Mouse (Mus musculus) G1E (cell line): ENCODE measurements at regions not wholly inside any gene's neighbourhood (a gene's known extent, or its start where the extent isn't known, plus 50 kb on each side); places are given as distances from the start of the nearest gene placed in this dataset.

Experiments
- CTCF ChIP-seq: IDR thresholded peaks from 2 replicates; pipeline ENCODE4 v1.5.1; 2012; ENCODE audit warnings: low read depth, low read length, inconsistent platforms, mixed read lengths
- GATA1 ChIP-seq: IDR thresholded peaks from 2 replicates; pipeline ENCODE4 v1.6.1; 2012; ENCODE audit warnings: borderline replicate concordance, low read length, inconsistent platforms, mixed read lengths
- GATA2 ChIP-seq: IDR thresholded peaks from 2 replicates; pipeline ENCODE4 v1.6.1; 2012; ENCODE audit warnings: low read depth, low read length, inconsistent platforms, borderline replicate concordance
- POLR2AphosphoS5 ChIP-seq: IDR thresholded peaks from 2 replicates; pipeline ENCODE4 v1.6.1; 2012; ENCODE audit warnings: low read depth, low read length, inconsistent platforms; ENCODE audit not compliant: insufficient replicate concordance
- TAL1 ChIP-seq: conservative IDR thresholded peaks from 2 replicates; pipeline ENCODE4 v1.6.1; 2012; ENCODE audit warnings: low read depth, low read length, inconsistent platforms, mixed read lengths

DNA sequence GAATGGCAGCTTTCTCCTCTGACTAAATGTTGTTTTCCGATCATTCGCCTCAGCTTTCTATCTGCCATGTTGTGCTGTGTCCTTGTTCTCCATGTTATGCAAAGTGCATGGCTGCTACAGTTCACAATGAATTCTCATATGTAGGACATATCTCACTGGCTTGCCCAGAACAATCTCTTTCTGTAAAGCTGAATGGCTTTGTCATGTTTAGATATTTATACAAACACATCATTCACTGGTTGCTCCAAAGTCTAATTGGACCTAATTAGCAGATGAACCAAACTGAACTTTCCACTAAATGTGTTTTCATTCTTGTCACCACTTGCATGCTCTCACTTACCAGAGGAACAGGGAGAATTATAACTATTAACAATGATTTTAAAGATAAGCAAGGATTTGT lies 301.2 kb upstream of the 4933412E24Rik start:
- TF ChIP-seq CTCF (no peak), GATA1 (no peak), TAL1 (no peak), POLR2AphosphoS5 (no peak), GATA2 (no peak)
